In the genomic region with DNA sequence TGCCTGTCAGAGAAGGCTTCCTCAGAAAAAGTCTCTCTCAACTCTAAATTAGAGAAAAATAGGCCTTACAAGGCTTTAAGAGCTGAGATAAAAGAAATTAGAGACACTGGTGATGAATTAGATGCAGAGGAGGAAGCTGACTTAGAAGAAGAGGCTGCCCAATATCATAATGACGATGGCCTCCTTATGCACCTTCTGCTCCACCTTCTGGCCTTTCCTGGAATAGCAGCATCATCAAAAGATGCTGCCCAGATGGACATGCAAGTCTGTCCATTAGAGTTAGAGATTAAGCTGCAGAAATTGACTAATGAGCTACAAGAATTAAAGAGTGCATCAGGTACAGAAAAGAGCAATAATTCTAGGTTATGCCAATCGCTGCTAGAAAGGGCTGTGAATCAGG, we compare ENCODE assay signal across 9 mouse cellular contexts. TPM values are rescaled to one million over a fixed set of nuclear protein-coding genes. Genes with fewer than 3 reads are reported as not detected.
DNase-seq lines count a peak whose midpoint lies in the region; ATAC-seq and TF ChIP-seq lines count a peak whose summit lies in the region.
"Had no signal": no experiment of that assay in that cellular context is flagged by ENCODE, and none has a peak within 500 bp of the region (broad histone marks: within the 10 kb centered on the region; RNA-seq: fewer than 3 reads in every experiment).

No protein-coding gene starts in this region.

- WGBS in kidney, adult 2 months: 1% methylated on average over 2 of the region's 2 CpGs

- H3K4me1 ChIP-seq in kidney, adult 2 months (ENCODE audit: control insufficient read depth, insufficient read depth, low read length): 0 out of 2 replicates have a peak, but pooled peaks cover 2% of the 10 kb centered on the region

- no peaks in the 10 kb centered on the region for H3K36me3 ChIP-seq in kidney, adult 2 months (ENCODE audit: control insufficient read depth, insufficient read depth, low read length)

- peak; percentile 84 for TF ChIP-seq CTCF in kidney, adult 2 months (conservative IDR thresholded peaks at IDR 0.05; ENCODE audit: insufficient read depth, insufficient read length, low read depth, low read length)

- H3K27ac ChIP-seq in kidney, adult 2 months (ENCODE audit: insufficient read depth, low read depth, low read length): no peak overlapping the region

- peak; percentile 94 for ATAC-seq in common myeloid progenitor, adult 5-6 weeks (replicated peaks; ENCODE audit: low read depth, poor library complexity, severe bottlenecking)

- H3K4me3 ChIP-seq in kidney, adult 2 months (ENCODE audit: insufficient read depth, low read depth, low read length): no peak overlapping the region

- no peak for TF ChIP-seq POLR2A in kidney, adult 2 months (IDR thresholded peaks at IDR 0.05; ENCODE audit: low read depth, low read length)

- peak; percentile 77 for DNase-seq in kidney, adult 2 months
- no peak for DNase-seq in kidney, adult 11 months
- DNase-seq in CD4-positive helper T cell, adult 2 months (ENCODE audit: low read depth, low spot score): peak; percentile 71
- DNase-seq in R1 (ENCODE audit: low read depth, low spot score): peak; percentile 72
- DNase-seq in kidney, postnatal 25 days: peak; percentile 68 to 86
- DNase-seq in retina, postnatal 1 day: peak; percentile 85
- no peak for DNase-seq in right cerebral cortex, postnatal 25 days

- no peaks in the 10 kb centered on the region for H3K27me3 ChIP-seq in kidney, adult 2 months (replicated peaks; ENCODE audit: control insufficient read depth, insufficient read depth, low read length)

RNA-seq across cellular contexts. Expression of gene Capns1, which starts 6.8 kb away (rescaled TPM):
- polyA plus RNA-seq in kidney, adult 2 months (2012; rRNA removed): 724 and 781 TPM in 2 replicates
- total RNA-seq in common myeloid progenitor, adult 5-6 weeks (2017): 116 and 136 TPM in 2 replicates

RNA-seq across cellular contexts. Expression of gene Cox7a1, which starts 21.4 kb away (rescaled TPM):
- polyA plus RNA-seq in kidney, adult 2 months (2012; rRNA removed): 76.0 and 141 TPM in 2 replicates
- not detected in 2 replicates for total RNA-seq in common myeloid progenitor, adult 5-6 weeks (2017)

RNA-seq across cellular contexts. Expression of gene Polr2i, which starts 26.4 kb away (rescaled TPM):
- 187 and 196 TPM in 2 replicates for polyA plus RNA-seq in kidney, adult 2 months (2012; rRNA removed)
- total RNA-seq in common myeloid progenitor, adult 5-6 weeks (2017): 37.3 and 65.1 TPM in 2 replicates

RNA-seq across cellular contexts. Expression of gene Tbcb, which starts 26.7 kb away (rescaled TPM):
- polyA plus RNA-seq in kidney, adult 2 months (2012; rRNA removed): 51.8 and 72.2 TPM in 2 replicates
- 40.5 TPM in 2 replicates for total RNA-seq in common myeloid progenitor, adult 5-6 weeks (2017)

RNA-seq across cellular contexts. Expression of gene Ovol3, which starts 30.1 kb away (rescaled TPM):
- polyA plus RNA-seq in kidney, adult 2 months (2012; rRNA removed): 0.19 and 0.27 TPM in 2 replicates
- total RNA-seq in common myeloid progenitor, adult 5-6 weeks (2017): not detected in 2 replicates
- total RNA-seq: left cerebral cortex, postnatal 25 days had no signal

Comparison
In these comparisons a context has a peak if more than half of its experiments do, and no peak if none do; other contexts are left out.
1. DNase-seq: peak in kidney, adult 2 months (single experiment), CD4-positive helper T cell, adult 2 months (single experiment), R1 (single experiment), kidney, postnatal 25 days (2 of 2) and retina, postnatal 1 day (single experiment); none in kidney, adult 11 months (single experiment) and right cerebral cortex, postnatal 25 days (single experiment).